Mouse (Mus musculus) urinary bladder, adult 18-20 months (tissue): ENCODE measurements at regions not wholly inside any gene's neighbourhood (a gene's known extent, or its start where the extent isn't known, plus 50 kb on each side); places are given as distances from the start of the nearest gene placed in this dataset.

Experiments used
- DNase-seq, 2 experiments: peaks; one replicate each; pipeline ENCODE4 v3.0.0; 2022; ENCODE audit warnings: low spot score in 2 of 2, mixed read lengths in 2 of 2

- DNase-seq = no peak
Observed at GRCm38 (mm10) chr14:15603954-15604523, 165.3 kb upstream of the Lrrc3b start.

- DNase-seq = no peak
Observed at GRCm38 (mm10) chr14:15610166-15610565, 171.4 kb upstream of the Lrrc3b start.

GRCm38 (mm10) chr14:15634581-15634980 is 195.8 kb upstream of the Lrrc3b start:
- no peak for DNase-seq

- DNase-seq = no peak
Observed at GRCm38 (mm10) chr14:15637681-15638080, 198.9 kb upstream of the Lrrc3b start.

- no peak for DNase-seq
Observed at GRCm38 (mm10) chr14:15638869-15639268, 200.1 kb upstream of the Lrrc3b start.

DNA sequence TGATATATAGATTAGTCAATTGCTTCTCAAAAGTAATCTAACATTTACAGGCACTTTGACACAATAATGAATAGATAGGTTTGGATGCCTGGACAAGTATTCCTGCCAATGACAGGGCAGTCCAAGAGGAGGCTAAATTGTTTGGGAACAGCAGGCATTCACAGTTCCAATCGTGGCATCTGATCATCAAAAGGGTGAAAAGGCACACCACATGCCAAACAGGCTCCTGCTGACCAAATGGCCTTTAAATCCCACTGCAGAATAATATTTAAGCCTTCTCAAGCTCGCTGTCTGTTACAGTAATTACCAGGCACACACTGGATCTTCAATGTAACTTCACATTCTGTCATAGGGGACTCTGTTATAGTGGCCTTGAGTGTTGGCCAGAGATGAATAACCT is 222.1 kb upstream of the Lrrc3b start:
- DNase-seq = no peak

DNA sequence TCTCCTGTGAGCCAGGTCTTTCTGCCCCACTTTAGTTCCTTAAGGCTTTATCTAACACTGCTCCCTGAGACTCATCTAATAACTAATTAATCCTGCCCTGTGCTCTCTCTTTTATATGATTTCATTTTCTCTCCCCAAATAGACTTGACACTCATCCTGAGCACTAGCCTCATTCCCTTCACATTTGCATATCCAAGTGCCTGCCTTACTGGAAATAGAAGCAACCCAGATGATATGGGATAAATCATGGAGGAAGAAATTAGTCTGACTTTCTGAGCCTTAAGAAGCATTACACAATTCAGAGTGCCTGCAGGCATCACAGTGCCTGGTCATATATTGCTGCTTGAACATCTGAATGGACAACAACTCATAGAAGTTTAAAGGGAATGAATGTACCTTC is 233.5 kb upstream of the Lrrc3b start:
- no peak for DNase-seq

- DNase-seq = no peak
Observed at GRCm38 (mm10) chr14:15677218-15677617, 238.4 kb upstream of the Lrrc3b start.

GRCm38 (mm10) chr14:15679456-15679855 is 240.7 kb upstream of the Lrrc3b start:
- no peak for DNase-seq

DNA sequence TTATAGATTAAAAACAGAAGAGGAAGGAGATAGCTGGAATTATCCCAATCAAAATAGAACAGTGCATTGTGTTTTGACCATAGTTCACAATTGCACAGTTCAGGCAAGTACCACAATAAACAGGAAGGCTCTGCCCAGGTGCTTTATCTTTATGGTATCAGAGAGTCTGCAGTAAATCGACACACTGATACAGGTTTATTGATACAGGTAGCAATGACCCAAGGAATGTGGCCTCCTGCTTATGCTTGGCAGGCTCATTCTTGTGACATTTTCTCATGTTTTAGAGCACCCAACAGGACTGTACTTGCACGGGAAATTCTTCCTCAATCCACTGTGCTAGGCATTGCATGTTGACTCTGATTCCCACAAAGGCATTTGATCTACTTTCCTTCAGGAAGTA is 259.2 kb upstream of the Lrrc3b start:
- DNase-seq = peak in 1 of 2 experiments; percentile 18

DNA sequence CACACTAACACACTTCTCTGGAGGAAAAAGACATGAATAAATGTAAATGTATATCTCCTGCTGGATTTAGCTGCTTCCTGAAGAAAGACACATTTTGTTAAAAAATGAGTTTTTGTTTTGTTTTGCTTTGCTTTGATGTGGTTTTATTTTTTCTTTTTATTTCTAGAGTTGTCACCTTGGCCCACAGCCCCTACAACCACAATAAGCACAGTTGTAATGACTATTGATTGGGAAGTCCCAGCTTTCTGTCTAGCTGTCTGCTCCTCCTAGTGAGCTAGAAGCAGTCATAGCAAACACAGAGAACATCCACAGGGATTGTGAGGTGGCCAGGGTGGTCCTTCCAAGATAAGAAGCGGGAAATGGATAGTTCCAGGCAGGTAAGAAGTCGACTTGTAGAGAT is 259.8 kb upstream of the Lrrc3b start:
- no peak for DNase-seq

DNA sequence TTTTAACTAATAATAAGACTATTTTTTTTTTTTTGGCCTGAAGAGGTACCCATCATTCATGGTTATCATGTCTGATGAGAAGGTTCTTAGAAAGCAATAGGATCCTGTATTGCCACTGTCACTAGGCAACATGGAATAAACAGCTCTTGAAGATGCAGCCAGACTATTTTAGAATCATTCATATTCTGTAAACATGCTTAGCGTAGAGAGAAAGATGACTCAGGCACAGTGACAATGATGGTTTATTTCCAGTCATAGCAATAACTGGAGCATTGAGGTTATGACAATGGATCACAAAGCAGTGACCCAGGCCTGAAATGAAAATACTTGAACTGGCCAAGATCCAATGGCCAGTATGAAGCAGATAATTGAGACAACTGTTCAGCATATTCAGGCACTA is 283.3 kb upstream of the Lrrc3b start:
- no peak for DNase-seq

GRCm38 (mm10) chr14:15746629-15747238 is 307.9 kb upstream of the Lrrc3b start:
- no peak for DNase-seq

DNA sequence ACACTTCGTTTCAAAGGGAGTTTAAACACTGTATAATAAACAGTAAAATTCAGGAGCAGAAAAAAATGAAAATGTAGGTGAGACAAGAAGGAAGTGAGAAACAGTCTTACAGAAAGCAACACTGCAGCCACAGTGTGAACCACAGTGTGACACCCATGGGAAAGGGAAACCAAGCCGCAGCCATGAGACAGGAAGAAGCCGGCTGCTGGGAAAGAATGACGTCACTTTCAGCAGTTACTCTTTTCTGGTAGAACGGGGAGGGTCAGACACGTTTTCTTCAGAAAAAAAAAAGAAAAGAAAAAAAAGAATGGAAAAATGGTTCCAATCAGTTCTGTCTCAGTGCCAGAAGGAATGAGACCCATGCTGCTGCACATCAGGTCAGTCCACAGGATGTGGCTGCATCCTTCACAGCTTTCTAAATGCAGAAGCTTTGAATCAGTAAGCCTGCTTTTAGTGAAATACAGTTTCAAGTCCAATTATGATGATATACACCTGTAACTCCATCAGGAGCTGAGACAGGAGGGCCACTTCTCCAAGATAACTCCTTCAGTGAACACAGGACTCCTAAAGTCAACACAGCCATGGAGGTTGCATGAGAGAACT is 331.2 kb upstream of the Lrrc3b start:
- DNase-seq = no peak

GRCm38 (mm10) chr14:15784727-15785126 is 345.9 kb upstream of the Lrrc3b start:
- DNase-seq = no peak

GRCm38 (mm10) chr14:15785230-15785629 is 346.4 kb upstream of the Lrrc3b start:
- no peak for DNase-seq

DNA sequence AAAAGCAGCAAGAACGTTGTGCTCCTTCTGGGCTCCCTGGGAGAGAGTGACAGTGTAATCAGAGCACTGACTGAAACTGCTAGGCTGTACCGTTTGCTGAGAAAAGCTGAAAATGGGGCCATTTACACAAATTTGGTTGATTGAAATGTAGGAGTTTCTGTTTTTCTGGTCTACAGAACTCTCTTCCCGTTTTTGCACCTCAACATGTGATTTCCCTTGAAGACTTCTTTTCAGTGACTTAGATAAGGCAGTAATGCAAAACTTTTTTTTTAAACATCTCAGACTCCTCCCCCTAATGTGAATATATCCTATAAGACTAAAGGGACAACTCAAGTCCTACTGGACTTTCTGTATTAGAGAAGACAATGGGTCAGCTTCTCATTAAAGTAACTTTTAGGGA is 356.9 kb upstream of the Lrrc3b start:
- DNase-seq = no peak

GRCm38 (mm10) chr14:15797019-15797418 is 358.2 kb upstream of the Lrrc3b start:
- no peak for DNase-seq

GRCm38 (mm10) chr14:15801477-15802099 is 362.8 kb upstream of the Lrrc3b start:
- DNase-seq = no peak

- DNase-seq = no peak
Observed at GRCm38 (mm10) chr14:15809083-15809482, 370.3 kb upstream of the Lrrc3b start.

DNA sequence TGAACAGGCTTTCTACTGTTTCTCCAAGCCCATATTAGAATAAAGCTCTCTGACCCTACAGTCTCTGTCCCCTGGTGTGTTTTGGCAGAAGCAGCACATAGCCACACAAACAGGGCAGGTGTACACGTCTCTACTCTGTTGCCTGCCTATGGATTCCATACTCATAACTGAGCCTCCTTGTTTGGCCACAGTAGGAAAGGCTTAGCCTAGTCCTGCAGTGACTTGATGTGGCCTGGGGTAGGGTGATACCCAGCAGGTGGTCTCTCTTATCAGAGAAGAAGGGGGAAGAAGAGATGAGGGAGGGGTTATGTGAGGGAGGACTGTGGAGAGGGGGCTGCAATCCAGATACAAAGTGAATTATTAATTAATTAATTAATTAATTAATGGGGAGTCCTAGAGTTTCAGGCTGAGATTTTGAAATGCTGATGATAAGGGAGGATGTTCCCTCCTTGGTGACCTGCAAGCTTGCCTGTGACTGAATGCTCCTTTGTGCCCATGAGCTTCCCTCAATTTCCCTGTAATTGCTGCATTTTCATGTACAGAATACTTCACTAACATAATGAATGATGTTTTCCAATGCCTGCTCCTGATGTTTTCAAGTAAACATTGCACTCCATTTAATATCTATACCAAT is 402.7 kb upstream of the Lrrc3b start:
- no peak for DNase-seq

DNA sequence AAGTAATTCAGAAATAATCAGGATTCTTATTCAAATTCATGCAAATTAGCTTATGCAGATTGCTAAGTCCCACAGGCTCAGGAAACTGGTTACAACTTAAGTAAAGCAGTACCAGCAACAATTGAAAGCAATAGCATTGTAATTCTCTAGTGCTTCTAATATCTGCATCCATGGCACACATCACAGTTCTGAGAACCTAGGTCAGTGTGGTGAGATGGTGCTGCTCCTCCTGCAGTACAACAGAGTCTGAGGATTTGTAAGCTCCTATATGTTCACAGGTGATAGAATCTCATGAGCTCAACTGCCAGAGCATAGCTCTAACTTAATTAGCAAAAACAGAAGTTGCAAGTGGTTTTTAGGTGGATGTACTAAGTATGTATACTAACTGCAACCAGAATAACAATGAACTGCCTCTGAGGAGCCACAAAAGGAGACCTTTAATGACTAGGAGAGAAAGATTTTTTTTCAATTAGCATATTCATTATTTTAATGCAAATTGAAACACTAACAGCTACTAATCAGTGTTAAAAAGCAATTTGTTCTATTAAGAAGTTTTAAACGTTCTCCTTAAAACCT is 403.3 kb upstream of the Lrrc3b start:
- no peak for DNase-seq
